Mouse (Mus musculus) forebrain, embryonic 10.5 days (tissue): ENCODE results near the gene Siglecg. TPM values are rescaled to one million over a fixed set of nuclear protein-coding genes. Genes with fewer than 3 reads are reported as not detected.
"Not testable (repeated sequence)": the region's sequence is repeated elsewhere in the genome, so short reads cannot be mapped to it uniquely, and the experiment has no call there.

ENCODE experiments used
- DNase-seq: peaks from one replicate; pipeline ENCODE4 v3.0.0-alpha.2; 2017; ENCODE audit warnings: low spot score; ENCODE audit errors: extremely low spot score
- H3K27ac ChIP-seq: fragments of 300-500 bp; sonication (generic); 2 replicates; pipeline ENCODE4 v1.5.1; 2016; ENCODE audit warnings: mild to moderate bottlenecking
- H3K27me3 ChIP-seq: fragments of 300-500 bp; sonication (generic); 2 replicates; pipeline ENCODE4 v1.6.1; 2016; ENCODE audit warnings: mild to moderate bottlenecking; ENCODE audit not compliant: poor library complexity, severe bottlenecking
- H3K36me3 ChIP-seq: fragments of 300-500 bp; sonication (generic); replicated peaks from 2 replicates; pipeline ENCODE4 v1.6.1; 2016; ENCODE audit warnings: mild to moderate bottlenecking, moderate library complexity
- H3K4me1 ChIP-seq: fragments of 300-500 bp; sonication (generic); 2 replicates; pipeline ENCODE4 v1.6.1; 2016
- H3K4me3 ChIP-seq: fragments of 300-500 bp; sonication (generic); 2 replicates; pipeline ENCODE4 v1.5.1; 2016; ENCODE audit warnings: mild to moderate bottlenecking, moderate library complexity
- H3K9me3 ChIP-seq: fragments of 300-500 bp; sonication (generic); 2 replicates; pipeline ENCODE4 v1.6.1; 2016; ENCODE audit warnings: mild to moderate bottlenecking, moderate library complexity
- WGBS: fragments of 180-500 bp; shearing (Covaris S2); methylation state at CpG from one replicate; pipeline ENCODE4 v1.1.7; 2016; 5-methylcytosine and 5-hydroxymethylcytosine counted together
- polyA plus RNA-seq: library from polyadenylated mRNA; unstranded; fragments of >200 nt; fragmentation: Nextera tagmentation; extraction: Ambion mirVana; gene quantifications from 2 replicates; pipeline ENCODE4 v1.2.1, GENCODE M21; 2016

The Siglecg gene
- polyA plus RNA-seq: 0.15 TPM in 1 of 2 replicates, not detected in the other

DNA sequence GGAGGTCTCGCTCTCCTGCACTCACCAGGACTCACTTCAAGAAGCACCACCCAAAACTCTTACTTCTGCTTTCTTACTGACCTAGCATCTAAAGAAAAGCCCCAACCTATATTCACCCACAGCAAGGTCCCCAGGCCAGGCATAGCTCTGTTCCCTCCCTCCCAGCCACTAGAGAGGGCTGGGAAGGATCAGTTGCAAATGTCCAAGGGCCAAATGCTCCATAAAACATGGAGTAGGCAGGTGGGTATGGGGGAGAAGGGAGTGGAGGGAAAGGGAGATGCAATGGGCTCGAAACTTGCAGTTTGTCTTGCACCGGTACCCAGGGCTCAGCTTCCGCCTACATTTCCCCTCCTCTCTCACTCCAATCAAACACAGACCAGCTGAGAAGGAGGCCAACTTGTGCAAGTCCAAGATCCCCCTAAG, at the start of gene Siglecg:
TSS of gene Siglecg (plus strand) at position 74 of the 423 bp plus-strand sequence.
- over 99% methylated on average over 4 of the region's 4 CpGs for WGBS
- Histone ChIP-seq H3K27me3 (no peaks in the 10 kb centered on the region), H3K27ac (no peak within 1 kb of the TSS), H3K4me3 (no peak within 1 kb of the TSS), H3K4me1 (peaks cover 4% of the 10 kb centered on the region), H3K9me3 (no peaks in the 10 kb centered on the region), H3K36me3 (no peaks in the 10 kb centered on the region)
- no peak for DNase-seq

DNA sequence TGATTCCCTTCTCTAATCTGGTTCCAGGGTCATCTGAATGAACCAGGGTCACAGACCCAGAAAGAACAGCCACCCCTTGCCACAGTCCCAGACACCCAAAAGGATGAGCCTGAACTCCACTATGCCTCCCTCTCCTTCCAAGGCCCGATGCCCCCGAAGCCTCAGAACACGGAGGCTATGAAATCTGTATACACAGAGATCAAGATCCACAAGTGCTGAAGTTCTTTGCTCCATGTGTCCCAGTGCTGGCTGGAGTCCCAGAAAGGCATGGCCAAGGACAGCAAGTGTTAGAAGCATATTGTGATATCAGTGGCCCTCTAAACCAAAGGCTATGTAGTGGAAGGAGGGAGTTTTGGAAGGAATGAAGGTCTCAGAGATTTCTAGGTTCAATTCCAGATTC, 49.4 kb upstream of the Siglecg start:
- H3K4me3 ChIP-seq: no peak overlapping the region
- H3K27me3 ChIP-seq: no peaks in the 10 kb centered on the region
- H3K9me3 ChIP-seq: no peaks in the 10 kb centered on the region
- no peak overlapping the region for H3K27ac ChIP-seq
- H3K36me3 ChIP-seq: no peaks in the 10 kb centered on the region
- H3K4me1 ChIP-seq: peaks cover 9% of the 10 kb centered on the region
- no peak for DNase-seq
- 86% methylated on average over 3 of the region's 3 CpGs for WGBS

DNA sequence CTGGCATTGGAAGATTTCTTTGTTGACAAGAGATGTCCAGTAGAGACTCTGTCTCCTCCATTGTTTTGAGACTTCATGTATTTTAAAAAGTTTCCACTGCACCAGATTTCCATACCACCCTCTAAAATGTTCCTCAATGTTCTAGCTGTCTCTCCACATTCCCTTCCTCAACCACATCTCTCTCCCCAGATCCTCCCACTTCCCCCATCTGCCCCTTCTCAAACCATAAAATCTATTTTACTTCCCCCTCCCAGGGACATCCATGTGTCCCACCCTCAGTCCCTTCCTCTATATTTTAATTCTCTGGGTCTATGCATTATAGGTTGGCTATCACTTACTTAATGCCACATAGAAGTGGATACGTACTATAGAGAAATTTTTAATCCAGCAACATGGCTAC, 46.6 kb upstream of the Siglecg start:
- Histone ChIP-seq H3K4me3 (no peak overlapping the region), H3K27me3 (no peaks in the 10 kb centered on the region), H3K27ac (no peak overlapping the region), H3K36me3 (no peaks in the 10 kb centered on the region), H3K4me1 (no peaks in the 10 kb centered on the region), H3K9me3 (no peaks in the 10 kb centered on the region)
- WGBS: 81% methylated on average over 1 of the region's 1 CpGs
- no peak for DNase-seq

DNA sequence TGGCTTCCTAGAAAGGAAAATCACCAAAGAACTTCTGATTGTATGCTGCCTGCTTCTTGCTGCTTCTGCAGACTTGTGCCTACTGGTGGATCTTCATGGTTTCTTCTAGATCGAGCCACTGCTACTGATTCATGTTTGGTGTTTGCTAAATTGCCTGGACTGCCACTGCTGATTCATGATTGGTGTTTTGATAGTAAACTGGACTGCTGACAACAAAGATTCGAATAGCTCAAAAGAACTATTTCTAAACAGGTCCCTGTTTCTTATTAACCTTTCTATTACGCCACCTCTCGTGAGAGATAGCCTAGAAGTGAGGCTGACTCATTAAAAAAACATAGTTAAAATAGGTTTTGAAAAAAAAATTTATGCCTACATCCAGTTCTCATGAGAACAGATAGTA, 46.0 kb upstream of the Siglecg start:
- DNase-seq: no peak
- H3K9me3 ChIP-seq: no peaks in the 10 kb centered on the region

DNA sequence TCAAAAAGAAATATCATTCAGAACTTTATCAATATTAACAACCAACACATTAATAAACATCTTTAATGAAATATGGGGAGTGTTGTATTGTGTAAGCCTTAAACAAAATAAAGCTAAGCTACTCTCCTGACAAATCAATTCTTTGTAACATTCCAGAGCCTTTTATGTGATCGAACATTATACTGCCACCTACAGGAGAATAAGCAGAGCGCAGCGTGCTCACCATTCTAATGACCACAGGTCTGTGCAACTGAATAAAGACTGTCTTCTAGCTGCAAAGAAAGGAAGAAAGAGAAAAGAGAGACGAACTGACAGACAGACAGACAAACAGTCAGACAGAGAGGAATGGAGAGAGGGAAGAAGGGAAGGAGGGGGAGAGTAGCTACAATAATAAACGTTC, 29.8 kb upstream of the Siglecg start:
- H3K27me3 ChIP-seq: no peaks in the 10 kb centered on the region
- H3K4me1 ChIP-seq: no peaks in the 10 kb centered on the region
- H3K9me3 ChIP-seq: no peaks in the 10 kb centered on the region
- H3K27ac ChIP-seq: no peak overlapping the region
- H3K36me3 ChIP-seq: no peaks in the 10 kb centered on the region
- WGBS: 17% methylated on average over 5 of the region's 5 CpGs
- no peak for DNase-seq
- no peak overlapping the region for H3K4me3 ChIP-seq

More for the DNA sequence above, 46.0 kb upstream of the Siglecg start:
- Histone ChIP-seq H3K4me1 (no peaks in the 10 kb centered on the region), H3K4me3 (no peak overlapping the region), H3K27ac (no peak overlapping the region), H3K36me3 (no peaks in the 10 kb centered on the region), H3K27me3 (no peaks in the 10 kb centered on the region)
- 83% methylated on average over 4 of the region's 4 CpGs for WGBS

DNA sequence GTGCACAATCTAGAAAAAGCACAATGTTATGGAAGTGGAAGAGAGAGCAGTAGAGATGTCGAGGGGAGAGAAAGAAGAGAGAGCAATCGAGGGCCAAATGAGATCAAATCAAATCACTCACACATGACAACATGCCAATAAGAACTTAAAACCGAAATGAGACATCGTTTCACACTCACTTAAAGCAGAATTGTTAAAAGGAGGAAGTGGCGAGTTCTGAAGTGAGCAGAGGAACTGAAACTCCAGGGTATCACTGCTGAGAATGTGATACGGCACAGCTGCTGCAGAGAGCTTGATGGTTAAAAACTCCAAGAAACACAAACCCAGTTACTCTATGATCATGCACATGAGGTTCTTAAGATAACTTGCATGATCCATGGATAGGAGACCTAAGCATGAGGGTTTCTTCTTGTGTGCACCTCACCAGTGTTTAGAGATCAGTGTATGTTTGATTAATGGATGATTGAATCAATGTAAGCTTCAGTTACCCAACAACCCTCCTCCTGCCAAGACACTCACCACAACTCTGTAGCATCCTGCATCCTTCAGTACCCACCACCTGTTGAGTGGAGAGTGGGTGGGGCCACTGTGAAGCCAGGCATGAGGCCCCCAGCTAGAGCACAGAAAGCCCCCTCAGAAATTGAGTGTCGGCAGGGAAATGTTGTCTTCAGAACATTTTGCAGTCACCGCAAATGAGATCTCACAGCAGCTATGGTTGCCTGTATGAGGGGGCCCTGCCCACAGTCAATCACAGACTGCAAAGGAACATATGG, 15.5 kb upstream of the Siglecg start:
- WGBS: 89% methylated on average over 8 of the region's 8 CpGs
- H3K4me3 ChIP-seq: no peak overlapping the region

DNA sequence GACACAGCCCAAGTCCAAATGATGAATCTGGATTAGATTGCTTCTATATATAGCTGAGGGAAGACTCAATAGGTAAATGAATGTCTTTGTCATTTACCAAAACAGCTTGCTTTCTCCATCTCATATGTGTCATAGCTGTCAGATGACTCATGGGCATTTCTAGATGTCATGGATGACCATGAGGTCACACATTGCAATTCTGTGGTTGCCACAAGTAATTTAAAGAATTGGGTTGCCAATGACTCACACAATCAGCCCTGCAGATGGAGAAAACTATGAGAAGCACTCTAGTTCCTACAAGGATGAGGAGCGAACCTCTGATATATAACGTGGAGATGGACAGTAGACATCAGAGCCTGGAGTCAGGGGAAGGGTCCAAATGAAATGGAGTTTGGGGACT, 8.5 kb upstream of the Siglecg start:
- 93% methylated on average over 2 of the region's 2 CpGs for WGBS
- 0 out of 2 replicates have a peak, but pooled peaks cover 2% of the 10 kb centered on the region for H3K9me3 ChIP-seq
- no peak overlapping the region for H3K27ac ChIP-seq

More for the DNA sequence above, 15.5 kb upstream of the Siglecg start:
- Histone ChIP-seq H3K9me3 (no peaks in the 10 kb centered on the region; the same call in 1 of the 2 replicates), H3K4me1 (no peaks in the 10 kb centered on the region), H3K27ac (no peak overlapping the region), H3K36me3 (no peaks in the 10 kb centered on the region), H3K27me3 (no peaks in the 10 kb centered on the region)
- DNase-seq: no peak

DNA sequence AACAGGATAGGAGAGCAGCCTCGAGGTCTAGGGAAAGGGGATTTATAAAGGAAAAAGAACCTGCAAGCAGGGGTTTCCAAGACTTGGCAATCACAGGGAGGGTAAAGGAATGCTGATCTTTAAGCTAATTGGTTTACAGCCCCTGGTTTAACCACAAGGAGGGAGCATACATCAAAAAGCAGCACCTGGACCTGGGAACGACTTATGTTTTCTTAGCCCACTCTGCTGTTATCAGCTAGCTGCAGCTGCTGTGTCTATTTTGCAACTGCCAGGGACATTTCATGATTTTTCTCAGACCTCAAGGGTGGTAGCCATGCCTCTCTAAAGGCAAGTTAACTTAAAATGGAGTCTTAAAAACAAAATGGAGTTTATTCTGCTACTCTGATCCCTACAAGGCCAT, 5.3 kb upstream of the Siglecg start:
- no peak overlapping the region for H3K27ac ChIP-seq
- 0 out of 2 replicates have a peak, but pooled peaks cover 2% of the 10 kb centered on the region for H3K9me3 ChIP-seq
- no peaks in the 10 kb centered on the region for H3K4me1 ChIP-seq
- WGBS: 55% methylated on average over 2 of the region's 2 CpGs
- DNase-seq: no peak
- H3K4me3 ChIP-seq: no peak overlapping the region
- H3K36me3 ChIP-seq: no peaks in the 10 kb centered on the region
- no peaks in the 10 kb centered on the region for H3K27me3 ChIP-seq

More for the DNA sequence above, 8.5 kb upstream of the Siglecg start:
- Histone ChIP-seq H3K36me3 (no peaks in the 10 kb centered on the region), H3K27me3 (no peaks in the 10 kb centered on the region), H3K4me3 (no peak overlapping the region), H3K4me1 (no peaks in the 10 kb centered on the region)
- no peak for DNase-seq

DNA sequence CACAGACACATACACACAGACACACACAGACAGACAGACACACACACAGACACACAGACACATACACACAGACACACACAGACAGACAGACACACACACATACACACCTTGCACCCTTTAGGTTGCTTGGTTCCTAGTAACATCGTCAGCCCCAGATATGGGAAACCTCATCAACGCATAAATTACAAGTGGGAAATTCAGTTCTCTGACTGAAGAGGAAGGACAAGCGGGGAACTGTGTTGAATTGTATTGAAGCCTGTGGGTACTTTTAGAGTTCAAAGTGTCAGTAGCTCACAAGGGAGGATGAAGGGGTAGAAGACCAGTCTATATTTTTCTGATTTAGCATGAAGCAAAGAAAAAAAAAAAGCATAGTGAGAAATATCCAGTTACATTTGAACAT, 431 bp upstream of the Siglecg start:
- H3K4me3 ChIP-seq: no peak overlapping the region
- no peaks in the 10 kb centered on the region for H3K9me3 ChIP-seq
- no peaks in the 10 kb centered on the region for H3K27me3 ChIP-seq
- H3K36me3 ChIP-seq: no peaks in the 10 kb centered on the region
- H3K27ac ChIP-seq: no peak overlapping the region
- H3K4me1 ChIP-seq: peaks cover 4% of the 10 kb centered on the region
- WGBS: 87% methylated on average over 3 of the region's 3 CpGs
- DNase-seq: no peak

DNA sequence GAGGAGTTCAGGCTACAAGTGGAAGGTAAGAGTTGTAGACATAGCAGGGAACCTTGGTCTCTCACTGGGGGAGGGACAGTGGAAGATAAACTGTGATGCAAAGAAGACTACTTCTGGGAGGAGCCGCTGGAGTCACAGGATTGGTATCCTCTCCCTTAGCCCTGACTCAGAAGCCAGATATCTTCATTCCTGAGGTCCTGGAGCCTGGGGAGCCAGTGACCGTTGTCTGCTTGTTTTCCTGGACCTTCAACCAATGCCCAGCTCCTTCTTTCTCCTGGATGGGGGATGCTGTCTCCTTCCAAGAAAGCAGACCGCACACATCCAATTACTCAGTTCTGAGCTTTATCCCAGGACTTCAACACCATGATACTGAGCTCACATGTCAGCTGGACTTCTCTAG, 1.1 kb downstream of the Siglecg start:
- H3K27me3 ChIP-seq: no peaks in the 10 kb centered on the region
- no peaks in the 10 kb centered on the region for H3K9me3 ChIP-seq
- DNase-seq: no peak

DNA sequence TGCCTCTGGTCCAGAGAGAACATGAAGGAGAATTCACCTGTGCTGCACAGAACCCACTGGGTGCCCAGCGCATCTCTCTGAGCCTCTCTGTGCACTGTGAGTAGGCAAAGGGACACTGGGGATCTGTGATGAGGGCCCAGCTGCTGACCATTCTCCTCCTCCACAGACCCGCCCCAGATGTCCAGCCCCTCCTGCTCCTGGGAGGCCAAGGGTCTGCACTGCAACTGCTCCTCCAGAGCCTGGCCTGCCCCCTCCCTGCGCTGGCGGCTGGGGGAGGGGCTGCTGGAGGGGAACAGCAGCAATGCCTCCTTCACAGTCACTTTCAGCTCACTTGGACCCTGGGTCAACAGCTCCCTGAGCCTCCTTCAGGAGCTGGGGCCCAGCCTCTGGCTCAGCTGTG, 3.7 kb downstream of the Siglecg start:
- not testable (repeated sequence) for H3K36me3 ChIP-seq, H3K9me3 ChIP-seq, H3K4me1 ChIP-seq, DNase-seq, H3K4me3 ChIP-seq, H3K27ac ChIP-seq, H3K27me3 ChIP-seq
- WGBS: 26% methylated on average over 4 of the region's 4 CpGs

More for the DNA sequence above, 1.1 kb downstream of the Siglecg start:
- H3K36me3 ChIP-seq: no peaks in the 10 kb centered on the region
- peaks cover 4% of the 10 kb centered on the region for H3K4me1 ChIP-seq
- H3K4me3 ChIP-seq: no peak overlapping the region
- WGBS: 86% methylated on average over 3 of the region's 3 CpGs
- no peak overlapping the region for H3K27ac ChIP-seq

DNA sequence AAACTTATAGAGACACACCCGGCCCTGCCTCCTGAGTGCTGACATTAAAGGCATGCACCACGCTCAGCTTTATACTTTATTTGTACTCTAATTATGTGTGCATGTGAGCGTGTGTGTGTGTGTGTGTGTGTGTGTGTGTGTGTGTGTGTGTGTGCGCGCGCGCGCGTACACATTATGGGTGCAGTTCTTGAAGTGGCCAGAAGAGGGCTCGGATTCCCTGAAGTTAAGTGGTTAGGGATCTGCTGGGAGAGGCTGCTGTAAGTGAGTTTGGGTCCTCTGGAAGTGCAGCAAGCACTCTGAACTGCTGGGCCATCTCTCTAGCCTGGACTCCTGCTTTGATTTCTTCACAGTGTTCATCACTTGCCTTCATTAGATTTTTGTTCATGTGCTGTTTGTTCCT, 9.3 kb downstream of the Siglecg start:
- peaks cover 7% of the 10 kb centered on the region for H3K9me3 ChIP-seq
- no peaks in the 10 kb centered on the region for H3K4me1 ChIP-seq
- no peak for DNase-seq
- no peaks in the 10 kb centered on the region for H3K27me3 ChIP-seq
- H3K27ac ChIP-seq: no peak overlapping the region
- no peak overlapping the region for H3K4me3 ChIP-seq
- WGBS: 89% methylated on average over 10 of the region's 10 CpGs
- no peaks in the 10 kb centered on the region for H3K36me3 ChIP-seq

DNA sequence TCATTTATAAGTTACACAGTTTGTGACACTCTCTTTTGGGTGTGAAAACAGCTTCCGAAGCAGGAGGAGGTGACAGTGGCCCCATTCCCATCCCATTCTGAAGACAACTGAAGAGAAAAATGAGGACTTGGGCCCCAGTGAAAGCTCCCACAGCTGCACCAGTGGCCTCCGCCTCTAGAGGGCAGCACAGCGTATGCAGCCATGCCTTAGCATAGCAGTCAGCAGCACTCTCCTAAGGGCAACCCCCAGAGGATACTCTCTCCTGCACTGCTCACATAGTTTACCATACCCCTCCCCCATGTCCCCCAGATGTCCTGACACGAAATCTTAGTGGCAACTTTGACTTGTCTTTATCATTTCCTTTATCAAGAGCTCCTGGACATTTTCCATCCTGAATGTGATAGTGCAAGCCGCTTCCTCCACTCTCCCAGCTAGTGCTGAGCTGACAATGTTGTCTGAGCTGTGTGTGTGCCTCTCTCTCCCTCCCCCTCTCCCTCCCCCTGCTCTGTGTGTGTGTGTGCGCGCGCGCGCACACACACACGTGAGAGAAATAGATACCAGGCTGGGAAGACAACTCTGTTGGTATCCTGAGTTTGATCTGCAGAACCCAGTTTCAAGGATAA, 15.1 kb downstream of the Siglecg start:
- peaks cover 7% of the 10 kb centered on the region for H3K4me1 ChIP-seq
- no peaks in the 10 kb centered on the region for H3K36me3 ChIP-seq
- peak overlapping the region; percentile 27; the same call in 1 of the 2 replicates for H3K4me3 ChIP-seq
- H3K27ac ChIP-seq: no peak overlapping the region
- WGBS: 11% methylated on average over 11 of the region's 11 CpGs
- no peaks in the 10 kb centered on the region for H3K9me3 ChIP-seq
- DNase-seq: peak; percentile 78
- H3K27me3 ChIP-seq: no peaks in the 10 kb centered on the region
